Mouse (Mus musculus) liver, embryonic 14.5 days (tissue): ENCODE data around the gene Cldnd2.

ENCODE experiments used
- CTCF ChIP-seq: IDR thresholded peaks from 2 replicates; pipeline ENCODE4 v1.5.1; 2016; ENCODE audit warnings: antibody characterized with exemption, low read depth, control low read depth
- EP300 ChIP-seq: IDR thresholded peaks from 2 replicates; pipeline ENCODE4 v1.6.1; 2016; ENCODE audit warnings: antibody characterized with exemption, low read depth

GRCm38 (mm10) chr7:43407573-43407972, 33.0 kb upstream of the Cldnd2 start:
- TF ChIP-seq CTCF: no peak
- TF ChIP-seq EP300: no peak
